Mouse (Mus musculus) stomach, postnatal 0 days (tissue): ENCODE data around the gene Igfbp1.

ENCODE experiments used
- CTCF ChIP-seq: IDR thresholded peaks from 2 replicates; pipeline ENCODE4 v1.5.1; 2016; ENCODE audit warnings: antibody characterized with exemption, low read depth, mild to moderate bottlenecking, moderate library complexity
- EP300 ChIP-seq: optimal IDR thresholded peaks from 2 replicates; pipeline ENCODE3; 2016; ENCODE audit warnings: antibody characterized with exemption

- no peak for TF ChIP-seq EP300
- no peak for TF ChIP-seq CTCF
Observed at GRCm38 (mm10) chr11:7187472-7187871, 10.1 kb upstream of the Igfbp1 start.
